Mouse (Mus musculus): ENCODE results near the gene Lin28a. TPM values are rescaled to one million over a fixed set of nuclear protein-coding genes. Genes with fewer than 3 reads are reported as not detected.

Lin28a gene
- polyA plus RNA-seq, 1 experiment from 2014 or later: not detected

GRCm38 (mm10) chr4:133971741-133972140 is 46.9 kb downstream of the Lin28a start:
- Histone ChIP-seq H3K9ac (ENCODE audit: low read depth, low read length) (no peak overlapping the region), H3K9me3 (ENCODE audit: control insufficient read depth, low read length) (no peaks in the 10 kb centered on the region), H3K4me2 (replicated peaks; ENCODE audit: low read depth, low read length) (no peak overlapping the region), H3K27me3 (ENCODE audit: control insufficient read depth, insufficient read depth, low read length) (no peaks in the 10 kb centered on the region), H3K4me3 (ENCODE audit: low read length) (no peak overlapping the region), H3K27ac (ENCODE audit: low read depth, low read length) (no peak overlapping the region), H3K4me1 (ENCODE audit: control insufficient read depth, insufficient read depth, low read length) (peaks cover 19% of the 10 kb centered on the region), H3K36me3 (ENCODE audit: control insufficient read depth, insufficient read depth, low read length) (peaks cover 16% of the 10 kb centered on the region; the same call in 1 of the 2 replicates)
- ATAC-seq (ENCODE audit: low FRiP score, low TSS enrichment): no peak
- 56% methylated on average over 8 of the region's 8 CpGs for WGBS

GRCm38 (mm10) chr4:133970876-133971275 is 47.8 kb downstream of the Lin28a start:
- Histone ChIP-seq H3K9ac (ENCODE audit: low read depth, low read length) (no peak overlapping the region), H3K4me2 (replicated peaks; ENCODE audit: low read depth, low read length) (no peak overlapping the region), H3K4me3 (ENCODE audit: low read length) (no peak overlapping the region), H3K27me3 (ENCODE audit: control insufficient read depth, insufficient read depth, low read length) (no peaks in the 10 kb centered on the region), H3K9me3 (ENCODE audit: control insufficient read depth, low read length) (no peaks in the 10 kb centered on the region), H3K4me1 (ENCODE audit: control insufficient read depth, insufficient read depth, low read length) (peaks cover 25% of the 10 kb centered on the region), H3K27ac (ENCODE audit: low read depth, low read length) (no peak overlapping the region), H3K36me3 (ENCODE audit: control insufficient read depth, insufficient read depth, low read length) (peaks cover 19% of the 10 kb centered on the region)
- 91% methylated on average over 13 of the region's 13 CpGs for WGBS
- ATAC-seq (ENCODE audit: low FRiP score, low TSS enrichment): no peak

GRCm38 (mm10) chr4:133970196-133970595 is 48.4 kb downstream of the Lin28a start:
- no peaks in the 10 kb centered on the region for H3K9me3 ChIP-seq (ENCODE audit: control insufficient read depth, low read length)
- no peak for ATAC-seq (ENCODE audit: low FRiP score, low TSS enrichment)
- WGBS: 21% methylated on average over 4 of the region's 4 CpGs
- H3K27me3 ChIP-seq (ENCODE audit: control insufficient read depth, insufficient read depth, low read length): no peaks in the 10 kb centered on the region
- H3K4me1 ChIP-seq (ENCODE audit: control insufficient read depth, insufficient read depth, low read length): peaks cover 25% of the 10 kb centered on the region
- H3K4me2 ChIP-seq (replicated peaks; ENCODE audit: low read depth, low read length): no peak overlapping the region
- H3K9ac ChIP-seq (ENCODE audit: low read depth, low read length): no peak overlapping the region
- no peak overlapping the region for H3K4me3 ChIP-seq (ENCODE audit: low read length)
- H3K27ac ChIP-seq (ENCODE audit: low read depth, low read length): no peak overlapping the region; the same call in 1 of the 2 replicates
- peaks cover 22% of the 10 kb centered on the region for H3K36me3 ChIP-seq (ENCODE audit: control insufficient read depth, insufficient read depth, low read length)

DNA sequence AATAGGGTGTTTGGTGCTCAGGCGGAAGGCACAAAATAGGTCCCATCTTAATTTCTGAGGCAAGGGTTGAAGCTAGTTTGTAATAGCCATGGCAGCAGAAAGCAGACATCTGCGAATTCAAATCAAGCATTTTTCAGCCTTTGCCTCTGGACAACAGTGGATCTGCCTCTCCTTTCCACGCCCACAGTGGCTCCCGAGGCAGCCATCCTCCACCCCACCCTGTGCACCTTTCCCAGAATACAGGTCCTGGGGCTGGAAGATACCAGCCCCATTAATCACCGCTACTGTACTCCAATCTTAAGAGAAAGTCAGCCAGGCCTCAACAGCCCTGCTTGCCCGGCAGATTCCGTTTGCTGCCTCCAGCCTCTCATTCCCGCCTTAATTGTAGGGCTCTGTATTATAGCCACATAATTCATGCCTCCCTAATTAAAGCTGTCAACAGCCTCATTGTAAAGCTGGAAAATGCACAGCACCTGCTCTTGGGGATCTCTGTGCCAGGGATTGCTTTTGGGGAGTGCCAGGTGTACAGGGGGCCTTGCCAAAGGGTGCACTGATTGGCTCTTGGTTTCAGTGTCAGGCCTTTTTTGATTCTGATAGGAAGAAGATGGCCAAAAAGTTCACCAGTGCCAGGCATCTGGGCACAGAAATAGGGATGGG is 49.4 kb downstream of the Lin28a start:
- Histone ChIP-seq H3K4me1 (ENCODE audit: control insufficient read depth, insufficient read depth, low read length) (peaks cover 25% of the 10 kb centered on the region), H3K36me3 (ENCODE audit: control insufficient read depth, insufficient read depth, low read length) (peaks cover 24% of the 10 kb centered on the region), H3K27me3 (ENCODE audit: control insufficient read depth, insufficient read depth, low read length) (no peaks in the 10 kb centered on the region), H3K27ac (ENCODE audit: low read depth, low read length) (0 out of 2 replicates have a peak overlapping the region, but pooled peaks have one; percentile 100), H3K4me3 (ENCODE audit: low read length) (peak overlapping the region; percentile 80; the same call in 1 of the 2 replicates), H3K9ac (ENCODE audit: low read depth, low read length) (no peak overlapping the region; the same call in 1 of the 2 replicates), H3K4me2 (replicated peaks; ENCODE audit: low read depth, low read length) (peak overlapping the region; percentile 94), H3K9me3 (ENCODE audit: control insufficient read depth, low read length) (no peaks in the 10 kb centered on the region)
- no peak for ATAC-seq (ENCODE audit: low FRiP score, low TSS enrichment)
- WGBS: 43% methylated on average over 8 of the region's 8 CpGs

DNA sequence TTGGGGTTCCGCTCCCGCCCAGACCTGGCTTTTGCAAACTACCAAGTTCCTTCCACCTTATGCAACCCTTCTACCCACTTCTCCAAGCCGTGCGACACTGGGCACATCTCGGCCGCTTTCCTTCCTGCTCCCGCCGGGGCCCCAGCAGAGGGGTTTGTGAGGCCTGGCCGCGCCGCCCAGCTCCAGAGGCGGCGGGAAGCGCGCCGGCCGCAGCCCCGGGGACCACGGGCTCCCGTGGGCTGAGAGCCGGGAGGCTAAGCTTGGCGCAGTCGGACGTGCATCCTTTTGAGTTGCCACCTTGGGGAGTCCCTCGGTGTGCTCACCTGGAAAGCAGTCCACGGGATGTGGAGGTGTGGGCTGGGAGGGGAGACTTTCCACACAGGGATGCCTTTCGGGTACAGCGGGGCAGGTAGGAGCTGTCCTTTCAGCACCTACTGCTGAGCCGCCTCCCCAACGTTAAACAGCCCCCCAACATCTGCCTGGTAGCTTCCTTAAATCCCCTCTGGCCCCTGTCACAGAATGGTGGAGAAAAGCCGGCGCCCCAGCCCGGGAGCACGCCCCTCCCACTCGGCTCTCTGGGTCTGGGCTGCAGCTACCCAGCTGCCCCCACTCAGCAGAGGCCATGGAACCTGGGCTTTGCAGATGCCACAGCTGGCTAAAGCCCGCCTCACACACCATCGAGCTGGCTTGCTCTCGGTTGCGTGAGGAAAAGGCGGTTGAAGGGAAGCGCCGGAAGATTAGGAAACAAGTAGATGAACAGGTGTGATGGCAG is 50.3 kb downstream of the Lin28a start, which contains the start of gene Hmgn2:
Hmgn2 (minus strand) TSS at position 501 of the 772 bp plus-strand sequence.
- H3K27me3 ChIP-seq (ENCODE audit: control insufficient read depth, insufficient read depth, low read length): no peaks in the 10 kb centered on the region
- peak within 1 kb of the TSS; percentile 98 for H3K9ac ChIP-seq (ENCODE audit: low read depth, low read length)
- peak; percentile 66 for ATAC-seq (ENCODE audit: low FRiP score, low TSS enrichment)
- H3K4me2 ChIP-seq (replicated peaks; ENCODE audit: low read depth, low read length): peak within 1 kb of the TSS; percentile 94
- H3K36me3 ChIP-seq (ENCODE audit: control insufficient read depth, insufficient read depth, low read length): peaks cover 33% of the 10 kb centered on the region
- H3K9me3 ChIP-seq (ENCODE audit: control insufficient read depth, low read length): no peaks in the 10 kb centered on the region
- under 1% methylated on average over 41 of the region's 42 CpGs for WGBS
- peak within 1 kb of the TSS; percentile 100 for H3K27ac ChIP-seq (ENCODE audit: low read depth, low read length)
- H3K4me3 ChIP-seq (ENCODE audit: low read length): peak within 1 kb of the TSS; percentile 80
- H3K4me1 ChIP-seq (ENCODE audit: control insufficient read depth, insufficient read depth, low read length): peaks cover 25% of the 10 kb centered on the region

DNA sequence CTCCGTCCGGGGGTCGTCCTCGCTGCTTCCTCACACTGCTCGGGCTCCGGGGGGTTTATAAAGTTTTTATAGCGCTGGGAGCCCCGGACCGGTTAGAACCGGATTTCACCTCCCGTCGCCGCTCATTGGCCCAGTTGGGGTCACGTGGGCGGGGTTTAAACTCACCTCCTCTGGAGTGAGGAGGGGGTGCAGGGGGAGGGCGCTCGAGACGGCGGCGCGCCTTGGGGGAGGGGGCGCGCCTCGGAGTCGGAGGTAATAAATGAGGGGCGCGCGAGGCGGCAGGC is 50.8 kb downstream of the Lin28a start:
- H3K36me3 ChIP-seq (ENCODE audit: control insufficient read depth, insufficient read depth, low read length): peaks cover 38% of the 10 kb centered on the region
- no peaks in the 10 kb centered on the region for H3K27me3 ChIP-seq (ENCODE audit: control insufficient read depth, insufficient read depth, low read length)
- H3K4me3 ChIP-seq (ENCODE audit: low read length): peak overlapping the region; percentile 80
- H3K9ac ChIP-seq (ENCODE audit: low read depth, low read length): peak overlapping the region; percentile 98
- peaks cover 25% of the 10 kb centered on the region for H3K4me1 ChIP-seq (ENCODE audit: control insufficient read depth, insufficient read depth, low read length)
- 1% methylated on average over 28 of the region's 29 CpGs for WGBS
- H3K27ac ChIP-seq (ENCODE audit: low read depth, low read length): peak overlapping the region; percentile 100
- peak; percentile 89 for ATAC-seq (ENCODE audit: low FRiP score, low TSS enrichment)
- H3K4me2 ChIP-seq (replicated peaks; ENCODE audit: low read depth, low read length): peak overlapping the region; percentile 94
- H3K9me3 ChIP-seq (ENCODE audit: control insufficient read depth, low read length): no peaks in the 10 kb centered on the region

GRCm38 (mm10) chr4:133967138-133967865 is 51.3 kb downstream of the Lin28a start:
- H3K9me3 ChIP-seq (ENCODE audit: control insufficient read depth, low read length): no peaks in the 10 kb centered on the region
- no peaks in the 10 kb centered on the region for H3K27me3 ChIP-seq (ENCODE audit: control insufficient read depth, insufficient read depth, low read length)
- peaks cover 43% of the 10 kb centered on the region for H3K36me3 ChIP-seq (ENCODE audit: control insufficient read depth, insufficient read depth, low read length)
- ATAC-seq (ENCODE audit: low FRiP score, low TSS enrichment): peak; percentile 79
- peak overlapping the region; percentile 80 for H3K4me3 ChIP-seq (ENCODE audit: low read length)
- 1% methylated on average over 74 of the region's 101 CpGs for WGBS
- H3K27ac ChIP-seq (ENCODE audit: low read depth, low read length): peak overlapping the region; percentile 100
- H3K4me2 ChIP-seq (replicated peaks; ENCODE audit: low read depth, low read length): peak overlapping the region; percentile 94
- H3K4me1 ChIP-seq (ENCODE audit: control insufficient read depth, insufficient read depth, low read length): peaks cover 25% of the 10 kb centered on the region
- peak overlapping the region; percentile 98 for H3K9ac ChIP-seq (ENCODE audit: low read depth, low read length)

DNA sequence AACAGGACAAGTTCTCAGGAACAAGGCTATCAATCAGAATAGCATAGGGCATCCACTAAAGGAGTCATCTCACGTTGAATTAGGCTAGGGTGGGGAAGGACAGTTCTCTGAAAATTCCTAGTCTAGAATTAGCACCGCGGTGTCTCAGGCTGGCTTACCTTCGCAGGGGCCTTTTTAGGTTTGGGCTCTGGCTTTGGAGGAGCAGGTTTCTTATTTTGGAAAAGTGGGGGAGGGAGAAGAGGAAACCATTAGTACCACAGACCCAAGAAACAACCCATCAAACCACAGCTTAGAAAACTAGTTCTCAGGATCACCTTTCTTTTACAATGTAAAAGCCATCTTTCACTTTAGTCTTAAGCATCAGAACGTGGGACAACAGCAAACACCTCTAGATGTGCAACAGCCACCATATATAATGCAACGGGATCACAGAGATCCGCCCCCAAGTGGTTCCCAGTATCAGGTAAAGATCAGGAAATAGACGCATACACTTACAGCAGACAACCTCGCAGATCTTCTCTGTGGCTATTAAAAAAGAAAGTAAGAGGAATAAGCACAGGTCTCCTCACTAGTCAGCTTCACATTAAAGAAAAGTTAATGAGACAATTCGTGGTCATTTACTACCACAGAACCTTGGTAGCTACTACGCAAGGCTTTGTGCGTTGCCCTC is 52.2 kb downstream of the Lin28a start:
- peak overlapping the region; percentile 49 for H3K4me2 ChIP-seq (replicated peaks; ENCODE audit: low read depth, low read length)
- peaks cover 40% of the 10 kb centered on the region for H3K36me3 ChIP-seq (ENCODE audit: control insufficient read depth, insufficient read depth, low read length)
- no peak overlapping the region for H3K27ac ChIP-seq (ENCODE audit: low read depth, low read length)
- no peaks in the 10 kb centered on the region for H3K9me3 ChIP-seq (ENCODE audit: control insufficient read depth, low read length)
- no peaks in the 10 kb centered on the region for H3K27me3 ChIP-seq (ENCODE audit: control insufficient read depth, insufficient read depth, low read length)
- 37% methylated on average over 12 of the region's 12 CpGs for WGBS
- peak overlapping the region; percentile 80 for H3K4me3 ChIP-seq (ENCODE audit: low read length)
- no peak for ATAC-seq (ENCODE audit: low FRiP score, low TSS enrichment)
- peaks cover 25% of the 10 kb centered on the region for H3K4me1 ChIP-seq (ENCODE audit: control insufficient read depth, insufficient read depth, low read length)
- H3K9ac ChIP-seq (ENCODE audit: low read depth, low read length): peak overlapping the region; percentile 98; the same call in 1 of the 2 replicates

Measured in kidney, embryonic 14.5 days (tissue).